Mouse (Mus musculus): Measurements from ENCODE around the gene Ttc41.

The Ttc41 gene

GRCm38 (mm10) chr10:86825871-86826522, 120.4 kb downstream of the Ttc41 start:
- DNase-seq (ENCODE audit: low read depth, low spot score), result no peak
